Mouse (Mus musculus) granulocyte monocyte progenitor cell, adult 5-6 weeks (primary cell): ENCODE measurements around the gene Utp3. TPM values are rescaled to one million over a fixed set of nuclear protein-coding genes. Genes with fewer than 3 reads are reported as not detected.

Experiments
- ATAC-seq: replicated peaks from 2 replicates; pipeline ENCODE4 v1.8.0; 2016; ENCODE audit warnings: mild to moderate bottlenecking, moderate TSS enrichment, inconsistent platforms; ENCODE audit not compliant: poor library complexity, severe bottlenecking
- total RNA-seq, 2 experiments: library from RNA; stranded (forward) in 1 of 2; stranded (reverse) in 1 of 2; fragments of 200-712, 200-1000 nt in 1 of 2; fragments of >200 nt in 1 of 2; fragmentation: Nextera tagmentation in 1 of 2; gene quantifications; 2 replicates each; pipeline ENCODE4 v1.2.3; 2014 to 2017

Gene Utp3
- total RNA-seq, 2 experiments from 2014 or later: 57.5 to 65.6 TPM

GRCm38 (mm10) chr5:88604641-88605358, 50.5 kb downstream of the Utp3 start:
- ATAC-seq: no peak

Other genes with a start within 250 kb of the Utp3 start
- not detected in 2 replicates for gene Prol1, start 237.2 kb upstream of the Utp3 start, total RNA-seq (2014; fragmentation: Nextera tagmentation)
- not detected in 2 replicates for gene Prol1, start 237.2 kb upstream of the Utp3 start, total RNA-seq (2017)
- gene Amtn, start 178.4 kb upstream of the Utp3 start, total RNA-seq (2014; fragmentation: Nextera tagmentation): not detected in 2 replicates
- not detected in 2 replicates for gene Amtn, start 178.4 kb upstream of the Utp3 start, total RNA-seq (2017)
- gene Ambn, start 98.5 kb upstream of the Utp3 start, total RNA-seq (2014; fragmentation: Nextera tagmentation): not detected in 2 replicates
- gene Ambn, start 98.5 kb upstream of the Utp3 start, total RNA-seq (2017): not detected in 2 replicates
- gene Enam, start 66.5 kb upstream of the Utp3 start, total RNA-seq (2014; fragmentation: Nextera tagmentation): not detected in 2 replicates
- gene Enam, start 66.5 kb upstream of the Utp3 start, total RNA-seq (2017): not detected in 2 replicates
- gene Jchain, start 26.6 kb upstream of the Utp3 start, total RNA-seq (2014; fragmentation: Nextera tagmentation): 1.8 TPM in 1 of 2 replicates, not detected in the other
- gene Jchain, start 26.6 kb upstream of the Utp3 start, total RNA-seq (2017): 0.43 and 1.5 TPM in 2 replicates
- 7.4 and 12.7 TPM in 2 replicates for gene Rufy3, start 10.6 kb downstream of the Utp3 start, total RNA-seq (2014; fragmentation: Nextera tagmentation)
- gene Rufy3, start 10.6 kb downstream of the Utp3 start, total RNA-seq (2017): 12.7 and 15.3 TPM in 2 replicates
- gene Grsf1, start 121.7 kb downstream of the Utp3 start, total RNA-seq (2014; fragmentation: Nextera tagmentation): 57.6 and 66.7 TPM in 2 replicates
- 65.5 and 87.2 TPM in 2 replicates for gene Grsf1, start 121.7 kb downstream of the Utp3 start, total RNA-seq (2017)
- gene Mob1b, start 166.4 kb downstream of the Utp3 start, total RNA-seq (2014; fragmentation: Nextera tagmentation): 25.6 and 28.9 TPM in 2 replicates
- 6.7 and 9.6 TPM in 2 replicates for gene Mob1b, start 166.4 kb downstream of the Utp3 start, total RNA-seq (2017)
- gene Dck, start 210.5 kb downstream of the Utp3 start, total RNA-seq (2014; fragmentation: Nextera tagmentation): 35.4 and 45.8 TPM in 2 replicates
- gene Dck, start 210.5 kb downstream of the Utp3 start, total RNA-seq (2017): 20.0 and 29.3 TPM in 2 replicates